Mouse (Mus musculus): ENCODE measurements around the gene Klf17.

DNA sequence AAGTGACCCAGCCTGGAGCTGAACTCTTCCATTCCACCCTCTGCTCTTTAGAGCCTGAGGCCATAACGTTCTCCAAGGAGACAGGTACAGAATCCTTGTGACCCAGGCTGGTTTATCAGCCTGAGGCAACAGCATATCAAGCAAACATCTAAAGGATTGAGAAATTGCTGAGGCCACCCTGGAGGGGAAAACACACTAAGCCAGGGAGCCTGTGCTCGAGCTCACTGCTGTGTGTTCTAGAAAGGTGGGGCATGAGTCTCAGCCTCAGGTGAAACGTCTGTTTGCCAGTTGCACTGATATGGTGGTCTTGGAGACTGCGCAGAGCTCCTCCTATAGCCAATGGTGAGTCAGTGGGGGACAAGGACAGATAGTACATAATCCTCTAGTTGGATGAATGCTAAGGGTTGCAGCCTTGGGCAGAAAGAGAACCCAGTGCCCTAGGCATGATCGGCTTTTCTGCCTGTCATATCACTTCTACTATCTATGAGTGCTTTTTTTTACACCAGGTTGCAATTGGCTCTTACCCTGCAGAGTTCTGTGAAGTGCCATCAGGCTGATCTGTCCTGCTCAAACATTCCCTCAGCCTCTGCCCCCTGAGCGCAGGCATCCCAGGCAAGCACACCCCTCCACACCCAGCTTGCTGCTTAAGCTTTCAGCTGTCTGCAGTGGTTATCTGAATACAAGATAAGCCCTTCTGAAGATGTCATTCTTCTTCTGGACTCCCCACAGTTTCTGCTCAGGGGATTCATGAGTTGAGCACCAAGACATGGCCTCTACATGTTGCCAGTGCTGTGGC is 51.9 kb downstream of the Klf17 start:
- TF ChIP-seq CTCF (IDR thresholded peaks at IDR 0.05; ENCODE audit: low read depth) (no peak), EP300 (IDR thresholded peaks at IDR 0.05; ENCODE audit: low read depth) (no peak)
